Mouse (Mus musculus): ENCODE data around the gene Flywch1.

- TF ChIP-seq GATA1 (IDR thresholded peaks at IDR 0.05; ENCODE audit: borderline replicate concordance, low read length) = no peak
- TF ChIP-seq FLI1 (IDR thresholded peaks at IDR 0.05; ENCODE audit: low read length) = no peak
Observed at GRCm38 (mm10) chr17:23719455-23719854, 51.9 kb downstream of the Flywch1 start.

Data from megakaryocyte, embryonic 14.5 days (primary cell).